Mouse (Mus musculus) v-Abl transformed pro-B cells (cell line): ENCODE measurements around the gene Bag5.

Experiments used
- in situ Hi-C, 2 experiments: fragments of 400-800 bp; cut with MboI; formaldehyde crosslinking; loops; one replicate each; pipeline ENCODE4 v1.15.1; 2025; ENCODE audit not compliant: unreplicated experiment in 2 of 2

Bag5 gene

GRCm38 (mm10) chr12:111700920-111701458, 12.1 kb downstream of the Bag5 start:
- in situ Hi-C loops = no loop called here

- in situ Hi-C loops = loop anchor here (5.0 to 25.0 kb wide), 3 partner anchors 37 to 838 kb away; no protein-coding TSS in a partner anchor
Observed at GRCm38 (mm10) chr12:111699542-111699941, 13.5 kb downstream of the Bag5 start.

GRCm38 (mm10) chr12:111698346-111698913, 14.6 kb downstream of the Bag5 start:
- in situ Hi-C loops = loop anchor here (5.0 to 25.0 kb wide), 3 partner anchors 36 to 839 kb away; no protein-coding TSS in a partner anchor

- in situ Hi-C loops = loop anchor here (5.0 to 25.0 kb wide), 3 partner anchors 35 to 840 kb away; no protein-coding TSS in a partner anchor
Observed at GRCm38 (mm10) chr12:111697708-111698107, 15.3 kb downstream of the Bag5 start.

- in situ Hi-C loops = loop anchor here (5.0 to 25.0 kb wide), 3 partner anchors 34 to 841 kb away; no protein-coding TSS in a partner anchor
Observed at GRCm38 (mm10) chr12:111696239-111696638, 16.8 kb downstream of the Bag5 start.

GRCm38 (mm10) chr12:111694880-111695804, 17.9 kb downstream of the Bag5 start:
- in situ Hi-C loops = loop anchor here (5.0 to 25.0 kb wide), 3 partner anchors 33 to 842 kb away; no protein-coding TSS in a partner anchor

- in situ Hi-C loops = loop anchor here in 1 of 2 experiments (25.0 kb wide), 1 partner anchor 843 kb away; no protein-coding TSS in a partner anchor
Observed at GRCm38 (mm10) chr12:111694271-111694781, 18.7 kb downstream of the Bag5 start.

- in situ Hi-C loops = loop anchor here in 1 of 2 experiments (25.0 kb wide), 1 partner anchor 844 kb away; no protein-coding TSS in a partner anchor
Observed at GRCm38 (mm10) chr12:111693341-111694270, 19.5 kb downstream of the Bag5 start.

GRCm38 (mm10) chr12:111692899-111693298, 20.2 kb downstream of the Bag5 start:
- in situ Hi-C loops = loop anchor here in 1 of 2 experiments (25.0 kb wide), 1 partner anchor 844 kb away; no protein-coding TSS in a partner anchor

- in situ Hi-C loops = loop anchor here in 1 of 2 experiments (25.0 kb wide), 1 partner anchor 846 kb away; no protein-coding TSS in a partner anchor
Observed at GRCm38 (mm10) chr12:111691346-111691872, 21.6 kb downstream of the Bag5 start.

- in situ Hi-C loops = loop anchor here in 1 of 2 experiments (25.0 kb wide), 1 partner anchor 848 kb away; no protein-coding TSS in a partner anchor
Observed at GRCm38 (mm10) chr12:111689426-111689825, 23.6 kb downstream of the Bag5 start.

GRCm38 (mm10) chr12:111688069-111688428, 25.0 kb downstream of the Bag5 start:
- in situ Hi-C loops = loop anchor here in 1 of 2 experiments (25.0 kb wide), 1 partner anchor 849 kb away; no protein-coding TSS in a partner anchor

GRCm38 (mm10) chr12:111687350-111688068, 25.5 kb downstream of the Bag5 start:
- in situ Hi-C loops = loop anchor here in 1 of 2 experiments (25.0 kb wide), 1 partner anchor 850 kb away; no protein-coding TSS in a partner anchor

GRCm38 (mm10) chr12:111686390-111686789, 26.7 kb downstream of the Bag5 start:
- in situ Hi-C loops = loop anchor here in 1 of 2 experiments (25.0 kb wide), 1 partner anchor 851 kb away; no protein-coding TSS in a partner anchor

GRCm38 (mm10) chr12:111682806-111683205, 30.3 kb downstream of the Bag5 start:
- in situ Hi-C loops = loop anchor here in 1 of 2 experiments (25.0 kb wide), 1 partner anchor 854 kb away; no protein-coding TSS in a partner anchor

- in situ Hi-C loops = loop anchor here in 1 of 2 experiments (25.0 kb wide), 1 partner anchor 855 kb away; no protein-coding TSS in a partner anchor
Observed at GRCm38 (mm10) chr12:111682003-111682402, 31.1 kb downstream of the Bag5 start.

GRCm38 (mm10) chr12:111681305-111681704, 31.8 kb downstream of the Bag5 start:
- in situ Hi-C loops = loop anchor here in 1 of 2 experiments (25.0 kb wide), 1 partner anchor 856 kb away; no protein-coding TSS in a partner anchor

GRCm38 (mm10) chr12:111680661-111681060, 32.4 kb downstream of the Bag5 start:
- in situ Hi-C loops = loop anchor here in 1 of 2 experiments (25.0 kb wide), 1 partner anchor 857 kb away; no protein-coding TSS in a partner anchor
